Mouse (Mus musculus): ENCODE measurements around the gene Rassf3.

Gene Rassf3

DNA sequence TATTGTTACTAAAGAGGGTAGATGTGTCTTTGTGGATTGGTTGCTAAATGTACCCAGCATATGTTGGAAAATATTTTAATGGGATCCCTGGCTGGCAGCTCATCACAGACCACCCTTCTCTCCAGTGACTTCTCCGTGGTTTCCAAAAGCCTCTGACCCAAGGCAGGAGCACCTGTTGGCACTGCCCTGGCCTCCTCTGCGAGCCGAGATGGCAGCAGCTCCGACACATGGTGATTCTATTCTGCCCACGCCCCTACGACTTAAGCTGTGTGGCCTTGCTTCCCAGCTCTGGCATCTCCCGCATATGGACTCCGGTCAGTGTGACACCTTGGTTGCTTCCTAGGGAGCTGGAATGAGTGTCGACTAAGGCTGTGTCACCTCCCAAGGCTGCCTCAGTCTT lies 73.0 kb downstream of the Rassf3 start:
- DNase-seq (ENCODE audit: low spot score), result no peak

DNA sequence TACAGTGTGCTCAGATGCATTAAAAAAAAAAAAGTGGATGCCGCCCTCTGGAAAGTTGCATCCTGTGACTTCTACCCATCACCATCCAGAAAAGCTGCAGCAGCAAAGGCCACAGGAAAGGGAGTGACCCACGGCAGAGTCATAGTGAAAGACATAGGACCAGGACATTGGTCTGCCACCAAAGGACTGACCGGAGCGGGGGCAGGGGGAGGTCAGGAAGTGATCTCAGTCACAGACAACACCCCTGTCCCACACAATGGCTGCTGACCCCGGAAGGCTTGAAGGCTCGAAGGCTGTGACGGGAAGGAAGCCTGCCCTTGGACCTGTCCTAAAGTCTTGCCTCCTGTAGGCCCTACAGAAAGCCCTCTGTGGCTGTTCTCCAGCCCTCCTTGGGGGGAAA lies 75.1 kb downstream of the Rassf3 start:
- no peak for DNase-seq (ENCODE audit: low spot score)

DNA sequence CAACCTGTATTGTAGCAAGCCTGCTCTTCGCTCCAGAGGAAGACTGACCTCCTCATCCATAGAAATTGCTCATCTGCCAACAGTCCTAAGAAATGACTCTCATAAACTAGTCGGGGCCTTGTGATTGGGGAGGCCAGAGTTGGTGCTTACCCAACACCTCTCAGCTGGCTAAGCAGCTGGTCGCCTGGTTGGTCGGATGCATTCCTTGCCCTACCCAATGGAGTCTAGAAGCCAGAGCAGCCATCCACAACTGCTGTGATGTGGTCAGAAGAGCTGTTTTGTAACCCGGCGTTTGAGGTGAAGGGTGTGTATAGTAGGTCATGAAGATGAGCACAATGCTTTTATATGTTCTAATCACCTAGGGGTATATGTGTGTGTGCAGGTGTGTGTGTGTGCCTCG lies 77.5 kb downstream of the Rassf3 start:
- no peak for DNase-seq (ENCODE audit: low spot score)

DNA sequence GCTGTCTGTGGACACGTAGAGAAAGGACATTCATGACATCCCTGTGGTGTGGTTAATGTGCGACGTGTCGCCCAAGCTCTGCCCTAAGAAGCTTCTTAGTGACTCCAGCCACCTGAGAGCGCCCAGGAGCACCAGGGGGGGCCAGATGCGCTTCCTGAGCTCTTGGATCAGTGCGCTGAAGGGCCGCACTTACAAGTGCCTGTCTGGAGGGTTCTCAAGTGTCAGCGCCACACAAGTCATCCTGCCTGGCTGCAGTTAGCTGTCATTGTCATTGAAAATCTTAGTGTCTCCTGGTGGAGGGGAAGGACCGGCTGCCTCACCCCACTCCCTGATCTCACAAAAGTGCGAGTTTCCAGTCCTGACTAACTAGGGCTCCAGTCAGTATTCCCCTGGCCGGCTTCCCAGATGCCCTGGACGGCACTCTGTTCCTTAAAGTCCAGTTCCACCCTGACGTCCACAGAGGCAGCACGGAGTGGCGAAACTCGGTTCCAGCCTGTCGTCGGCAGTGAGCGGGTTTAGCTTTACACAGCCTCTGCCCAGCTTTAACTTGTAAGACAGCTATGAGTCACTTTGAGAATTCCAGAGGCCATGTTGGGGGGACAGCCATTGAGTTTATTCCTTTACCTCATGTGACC lies 80.5 kb downstream of the Rassf3 start:
- peak; percentile 48 for DNase-seq (ENCODE audit: low spot score)

DNA sequence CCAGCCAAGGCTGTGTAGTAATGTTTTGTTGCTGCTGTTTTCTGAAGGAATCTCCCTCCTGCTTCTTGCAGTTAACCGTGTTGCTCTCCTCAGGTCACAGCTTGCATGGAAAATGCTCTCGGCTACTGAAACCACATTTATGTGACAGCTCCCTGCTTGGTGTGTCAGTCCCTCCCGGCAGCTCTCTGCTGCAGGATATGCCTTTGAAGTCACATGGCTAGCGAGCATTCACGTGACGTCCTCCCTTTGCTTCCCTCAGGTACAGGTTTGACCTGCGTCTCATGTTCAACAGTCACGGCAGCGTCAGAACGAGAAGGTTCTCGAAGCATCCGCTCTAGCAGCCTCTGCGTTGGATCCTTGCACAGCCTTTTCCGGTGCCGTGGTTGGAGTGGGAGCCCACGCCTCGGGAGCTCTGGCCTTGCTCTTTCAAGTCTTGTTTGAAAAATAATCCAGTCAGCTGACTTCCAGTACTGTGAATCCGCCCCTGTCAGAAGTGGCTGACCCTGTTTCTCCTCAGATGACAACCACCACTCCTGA lies 81.3 kb downstream of the Rassf3 start:
- DNase-seq (ENCODE audit: low spot score), result no peak

DNA sequence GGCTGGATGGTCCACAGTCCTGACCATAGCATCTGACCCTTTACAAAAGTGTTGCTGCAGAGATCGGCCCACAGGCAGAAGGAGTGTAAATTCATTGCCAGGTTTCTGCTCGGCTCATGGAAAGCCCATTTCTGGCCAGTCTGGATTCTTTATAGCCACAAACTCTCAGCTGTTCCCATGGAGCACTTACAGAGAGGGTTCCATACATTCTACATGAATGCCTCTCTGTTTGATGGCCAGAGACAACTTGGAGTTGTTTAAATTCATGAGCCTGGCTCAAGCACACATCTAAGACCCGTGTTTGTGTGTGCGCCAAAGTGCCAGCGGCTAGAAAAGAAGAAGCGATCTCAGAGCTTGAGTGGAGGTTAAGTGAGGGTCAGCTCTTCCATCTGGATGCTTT lies 81.9 kb downstream of the Rassf3 start:
- DNase-seq (ENCODE audit: low spot score), result no peak

DNA sequence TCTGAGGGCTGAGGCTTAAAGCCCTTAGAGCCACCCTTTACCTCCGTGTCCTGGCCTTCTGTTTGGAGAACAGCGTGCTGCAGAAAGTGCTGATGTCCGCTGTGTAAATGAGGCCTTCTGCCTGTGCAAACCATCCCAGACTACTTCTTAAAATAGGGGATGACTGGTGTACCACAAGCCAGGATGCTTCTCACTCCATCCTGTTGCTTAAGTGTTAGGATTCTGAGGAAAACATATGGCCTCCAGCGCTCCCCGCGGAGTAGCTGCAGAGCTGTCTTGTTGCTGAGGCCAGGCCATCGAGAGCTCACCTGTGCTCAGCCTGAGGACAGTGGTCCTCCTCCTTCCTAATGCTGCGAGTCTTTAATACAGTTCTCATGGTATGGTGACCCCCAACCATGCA lies 84.2 kb downstream of the Rassf3 start:
- DNase-seq (ENCODE audit: low spot score), result no peak

DNA sequence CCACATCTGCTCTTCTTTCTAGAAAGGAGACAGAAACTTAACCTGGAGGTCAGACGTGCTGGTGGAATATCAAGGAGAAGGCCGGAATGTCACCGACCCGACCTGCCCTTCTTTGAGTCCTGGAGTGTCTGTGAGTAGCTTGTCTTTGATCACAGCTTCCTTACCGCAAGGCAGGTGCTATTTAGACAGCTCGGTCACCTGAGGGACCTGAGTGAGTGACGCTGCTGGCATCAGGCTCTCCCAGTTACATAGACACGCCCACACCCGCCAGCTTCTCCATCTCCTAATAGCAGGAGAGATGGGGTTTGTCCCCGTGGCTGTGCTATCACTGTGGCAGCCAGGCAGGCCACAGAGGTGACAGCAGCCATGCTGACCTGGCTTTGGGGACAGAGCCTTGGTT lies 85.5 kb downstream of the Rassf3 start:
- DNase-seq (ENCODE audit: low spot score), result no peak

DNA sequence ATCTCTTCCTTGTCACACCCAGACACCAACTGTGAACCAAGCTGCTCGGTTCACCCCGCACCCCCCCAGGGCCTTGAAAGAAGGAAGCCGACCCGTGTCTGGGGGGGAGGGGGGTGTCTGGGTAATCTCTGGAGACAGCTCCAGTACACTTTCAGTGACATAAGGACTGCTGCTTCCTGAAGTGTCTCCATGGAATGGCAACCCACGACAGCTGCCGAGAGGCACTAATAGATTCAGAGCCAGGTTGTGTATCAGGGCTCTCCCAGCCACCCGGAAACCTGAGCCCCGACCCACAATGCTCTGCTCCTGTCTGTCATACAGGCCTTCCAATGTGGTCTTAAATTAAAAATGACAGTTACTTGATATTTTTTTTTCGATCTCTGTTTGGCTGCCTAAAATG lies 89.8 kb downstream of the Rassf3 start:
- DNase-seq (ENCODE audit: low spot score), result no peak

DNA sequence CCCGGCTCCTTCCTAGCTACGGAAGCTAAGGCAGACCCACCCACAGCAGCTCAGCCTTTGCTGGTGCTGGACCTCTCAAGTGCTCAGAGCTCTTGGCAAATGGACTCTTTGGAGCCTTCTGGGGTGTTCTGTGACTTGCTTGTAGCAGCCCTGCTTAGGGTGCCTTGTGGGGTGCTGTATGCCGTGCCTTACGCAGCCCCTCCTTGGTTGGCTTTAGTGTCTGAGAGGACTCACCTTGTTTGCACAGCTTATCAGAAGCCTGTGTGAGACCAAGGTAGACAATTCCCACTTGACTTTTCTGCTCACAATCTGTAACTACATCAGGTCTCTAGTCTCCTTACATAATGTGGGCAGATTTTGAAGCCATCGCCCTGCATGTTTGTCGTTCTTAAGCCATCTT lies 90.5 kb downstream of the Rassf3 start:
- DNase-seq (ENCODE audit: low spot score), result no peak

DNA sequence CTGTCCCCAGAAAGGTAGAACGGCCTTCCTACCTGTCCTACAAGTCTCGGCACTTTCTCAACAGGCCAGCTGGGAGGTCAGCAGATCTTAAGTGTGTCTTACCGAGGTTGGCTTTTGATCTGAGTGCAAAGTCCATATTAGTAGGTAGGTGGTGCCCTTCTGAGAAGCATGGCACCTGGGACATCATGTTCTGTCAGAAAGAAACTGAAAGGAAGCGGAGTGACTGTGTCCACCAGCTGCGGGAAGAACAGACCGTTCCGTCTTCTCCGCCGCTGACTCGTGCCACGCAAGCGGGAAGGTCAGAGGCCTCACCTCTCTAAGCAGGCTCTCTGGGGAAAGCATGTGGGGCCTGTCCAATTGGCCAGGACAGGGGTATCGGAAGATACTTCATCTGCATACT lies 91.4 kb downstream of the Rassf3 start:
- DNase-seq (ENCODE audit: low spot score), result no peak

DNA sequence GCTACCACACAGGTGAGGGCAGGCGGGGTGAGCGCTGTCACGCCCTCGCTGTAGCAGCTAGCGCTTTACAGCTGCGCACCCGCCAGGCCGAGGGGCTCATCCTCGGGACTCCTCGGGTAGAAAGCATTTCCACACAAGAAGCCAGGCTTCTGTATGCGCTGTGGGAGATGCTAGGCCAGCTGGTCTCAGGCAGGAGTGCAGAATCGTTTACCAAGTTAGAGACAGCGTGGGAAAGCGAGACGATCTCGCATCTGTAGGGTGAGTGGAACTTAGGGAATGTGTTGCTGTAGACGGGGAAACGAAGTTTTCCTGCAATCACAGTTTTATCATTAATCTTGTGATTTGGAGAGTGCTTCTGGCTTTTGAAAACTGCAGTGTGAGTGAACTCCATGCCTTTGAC lies 94.9 kb downstream of the Rassf3 start:
- DNase-seq (ENCODE audit: low spot score), result no peak

DNA sequence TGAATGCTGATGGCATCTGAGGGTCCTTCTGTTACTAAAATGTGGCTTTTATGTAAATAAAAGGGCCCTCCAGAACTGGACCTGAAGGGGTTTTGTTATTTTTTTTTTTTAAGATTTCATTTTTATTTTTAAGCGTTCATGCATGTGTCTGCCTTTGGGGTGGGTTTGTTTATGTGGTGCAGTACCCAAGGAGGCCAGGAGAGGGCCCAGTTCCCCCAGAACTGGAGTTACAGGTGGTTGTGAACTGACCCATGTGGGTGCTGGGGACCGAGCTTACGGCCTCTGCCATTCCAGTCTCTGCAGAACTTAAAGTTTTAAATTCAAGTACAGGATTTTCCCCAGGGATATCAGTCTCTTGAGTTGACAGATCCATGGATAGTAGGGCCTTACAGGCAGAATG lies 96.8 kb downstream of the Rassf3 start:
- no peak for DNase-seq (ENCODE audit: low spot score)

DNA sequence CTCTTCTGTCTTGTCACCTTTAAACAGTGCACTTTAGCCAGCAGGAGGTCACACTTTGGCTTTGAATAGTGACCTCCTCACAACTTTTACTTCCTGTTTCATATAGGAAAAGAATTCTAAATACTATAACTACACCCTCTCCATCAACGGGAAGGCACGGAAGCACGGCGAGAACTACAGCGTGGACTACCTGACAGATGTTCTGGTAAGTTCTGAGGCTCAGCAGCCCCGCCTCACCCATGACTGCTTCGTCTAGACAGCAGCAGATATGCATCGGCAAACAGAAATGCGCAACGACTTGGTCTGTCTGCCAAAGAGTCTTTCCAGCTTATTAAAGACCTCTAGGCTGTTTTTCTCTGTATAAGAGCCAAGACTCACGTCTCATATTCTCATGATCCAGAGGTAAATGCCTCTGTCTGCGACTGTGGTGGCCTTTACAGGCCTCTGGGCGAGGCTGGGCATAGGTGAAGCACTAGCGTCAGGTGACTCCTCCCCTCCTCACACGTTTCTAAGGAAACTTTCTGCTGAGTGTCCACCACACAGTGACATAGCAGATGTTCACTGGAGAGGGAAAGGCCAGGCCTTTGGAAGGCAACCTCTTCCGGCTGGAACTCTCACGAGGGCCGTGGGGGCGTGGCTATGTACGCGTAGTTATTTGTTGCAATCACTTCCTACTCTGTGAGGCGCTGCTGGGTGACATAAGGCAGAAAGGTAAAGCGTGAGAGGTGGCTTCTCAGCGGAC lies 99.4 kb downstream of the Rassf3 start:
- DNase-seq (ENCODE audit: low spot score), result no peak

DNA sequence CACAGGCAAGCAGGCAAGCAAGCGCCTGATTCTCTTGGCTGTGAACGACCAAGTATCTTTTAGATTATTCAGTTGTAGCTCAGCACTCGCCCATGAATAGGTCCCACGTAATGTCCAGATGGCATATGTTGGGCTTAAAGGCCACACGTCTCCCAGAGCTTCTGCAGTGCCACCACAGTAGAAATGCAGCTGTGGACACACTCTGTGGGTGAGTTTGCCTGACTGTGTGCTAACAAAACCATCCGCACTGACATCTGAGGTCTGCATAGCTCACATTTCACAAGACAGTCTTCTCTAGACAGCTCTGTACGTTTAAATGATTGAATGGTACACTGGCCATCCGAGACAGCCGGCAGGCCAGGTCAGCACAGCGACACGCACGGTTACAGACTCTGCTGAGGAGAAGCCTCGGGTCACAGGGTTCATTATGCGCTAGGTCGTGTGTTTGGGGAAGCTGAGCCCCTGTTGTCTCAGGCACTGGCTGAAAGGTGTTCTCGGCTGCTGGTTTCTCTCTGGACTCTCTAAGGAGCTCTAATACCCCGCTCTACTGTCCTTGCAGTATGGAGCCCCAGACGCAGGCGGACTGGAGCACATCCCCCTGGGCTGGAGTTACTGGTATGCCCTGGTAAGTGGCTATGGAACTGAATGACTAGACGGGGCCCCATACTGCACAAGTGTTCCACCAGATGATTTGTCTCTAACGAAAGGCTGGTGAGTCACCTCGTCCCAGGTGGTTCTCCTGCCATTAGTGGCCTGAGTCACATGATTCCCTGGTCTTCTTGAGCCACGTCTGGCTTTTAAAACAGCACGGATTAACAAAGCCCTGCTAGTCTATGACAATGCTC lies 100.3 kb downstream of the Rassf3 start:
- no peak for DNase-seq (ENCODE audit: low spot score)

DNA sequence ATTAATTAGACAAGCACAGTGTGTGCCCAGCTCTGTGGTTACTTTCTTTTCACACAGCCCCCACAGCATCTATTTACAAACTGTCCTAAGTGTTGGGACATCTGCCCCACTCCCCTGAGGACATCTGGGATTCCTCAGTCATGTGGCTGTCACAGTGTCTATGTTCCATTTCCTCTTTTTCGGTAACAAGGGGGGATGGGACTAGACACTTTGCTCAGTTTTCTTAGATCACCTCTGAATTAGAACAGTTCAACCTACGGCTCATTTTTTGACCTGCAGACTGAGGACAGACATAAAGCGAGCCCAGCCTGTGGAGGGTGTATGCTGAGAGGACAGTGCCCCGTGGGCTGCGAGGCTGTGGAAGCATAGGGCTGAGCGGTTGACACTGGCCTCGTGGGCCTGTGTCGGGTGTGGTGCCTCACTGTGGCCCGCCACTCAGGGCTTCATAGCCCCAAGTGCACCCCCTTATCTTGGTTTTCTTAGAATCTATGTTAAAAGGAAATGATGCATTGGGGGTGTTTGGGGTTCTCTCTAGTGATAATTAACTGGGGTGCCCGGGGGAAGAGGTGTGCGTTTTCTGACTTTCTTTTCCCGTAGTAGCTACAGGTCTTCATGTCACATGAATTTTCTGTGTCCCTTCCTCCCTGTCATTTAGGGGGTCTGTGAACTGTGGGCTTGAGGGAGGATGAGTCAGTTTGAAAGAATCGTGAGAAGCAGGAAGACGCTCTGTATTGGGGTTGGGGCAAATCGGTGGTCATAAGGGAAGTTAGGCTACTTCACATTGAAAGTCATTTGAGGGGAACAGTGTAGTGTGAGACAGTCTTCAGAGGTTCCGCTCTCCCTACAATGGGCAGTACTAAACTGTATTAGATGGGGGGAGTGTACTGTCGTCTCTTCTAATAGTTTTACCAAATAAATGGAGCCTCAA lies 101.2 kb downstream of the Rassf3 start:
- no peak for DNase-seq (ENCODE audit: low spot score)

DNA sequence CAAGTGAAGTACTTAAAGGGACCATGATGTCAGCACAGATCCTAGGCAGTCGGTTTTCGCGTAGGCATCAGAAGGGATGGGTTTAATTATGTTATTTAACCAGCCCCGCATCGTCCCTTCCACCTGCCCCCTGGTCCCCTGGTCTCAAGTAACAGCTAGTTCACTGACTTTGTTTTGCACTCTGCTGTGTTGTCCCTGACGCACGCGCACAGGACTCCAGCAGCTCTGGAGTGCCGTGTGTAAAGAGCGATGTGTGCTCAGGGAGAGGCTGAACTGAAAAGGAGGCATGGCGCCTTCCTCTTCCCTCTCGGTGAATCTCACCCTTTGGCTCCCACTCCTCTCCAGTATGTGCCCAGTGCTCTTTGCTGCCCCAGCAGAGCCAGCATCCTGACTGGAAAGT lies 102.1 kb downstream of the Rassf3 start:
- no peak for DNase-seq (ENCODE audit: low spot score)

DNA sequence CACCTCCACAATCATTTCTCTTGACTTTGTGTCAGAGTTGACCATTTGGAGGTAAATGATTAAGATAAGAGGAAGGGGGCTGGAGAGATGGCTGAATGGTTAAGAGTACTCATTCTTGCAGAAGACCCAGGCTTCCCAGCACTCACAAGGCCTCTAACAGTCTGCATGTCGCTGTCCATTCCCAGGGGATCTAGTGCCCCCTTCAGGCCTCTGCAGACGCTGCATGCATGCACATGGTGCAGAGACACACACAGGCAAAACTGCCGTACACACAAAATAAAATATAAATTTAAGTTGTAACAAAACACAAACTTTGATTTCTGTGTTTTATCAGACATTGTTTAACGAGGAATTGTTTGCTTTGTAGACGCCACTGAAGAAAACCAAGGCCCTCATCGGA lies 105.4 kb downstream of the Rassf3 start:
- no peak for DNase-seq (ENCODE audit: low spot score)

DNA sequence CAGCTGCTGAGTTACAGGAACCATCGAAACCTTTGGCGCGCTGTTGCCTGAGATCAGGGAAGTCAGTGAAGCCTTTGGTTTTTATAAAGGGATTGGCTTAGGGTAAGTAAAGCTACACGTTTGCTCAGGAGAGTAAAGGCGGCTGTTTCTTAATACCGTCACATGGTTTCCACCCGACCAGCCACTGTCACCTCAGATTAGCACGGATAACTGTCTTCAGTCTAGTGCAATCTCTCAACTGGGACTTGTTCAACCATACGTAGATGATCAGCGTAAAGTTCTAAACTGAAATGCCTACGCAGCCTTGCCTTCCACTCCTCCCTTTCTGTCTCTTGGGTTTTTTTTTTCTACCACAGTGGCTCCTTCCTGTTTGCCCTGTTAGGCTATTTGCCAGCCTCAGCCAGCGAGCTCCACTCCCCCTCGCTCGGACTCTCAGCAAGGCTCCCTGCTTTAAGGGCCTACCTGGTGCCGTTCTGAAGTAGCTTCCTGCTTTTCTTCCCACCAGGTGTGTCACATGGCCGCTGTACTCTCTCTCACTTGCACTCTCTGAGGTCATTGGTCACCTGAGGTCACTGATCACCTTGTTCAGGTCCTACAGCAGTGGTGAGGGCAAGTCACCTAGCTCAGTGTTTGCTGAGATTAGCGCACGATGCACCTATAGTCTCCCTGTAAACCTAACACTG lies 107.2 kb downstream of the Rassf3 start:
- DNase-seq (ENCODE audit: low spot score), result no peak

DNA sequence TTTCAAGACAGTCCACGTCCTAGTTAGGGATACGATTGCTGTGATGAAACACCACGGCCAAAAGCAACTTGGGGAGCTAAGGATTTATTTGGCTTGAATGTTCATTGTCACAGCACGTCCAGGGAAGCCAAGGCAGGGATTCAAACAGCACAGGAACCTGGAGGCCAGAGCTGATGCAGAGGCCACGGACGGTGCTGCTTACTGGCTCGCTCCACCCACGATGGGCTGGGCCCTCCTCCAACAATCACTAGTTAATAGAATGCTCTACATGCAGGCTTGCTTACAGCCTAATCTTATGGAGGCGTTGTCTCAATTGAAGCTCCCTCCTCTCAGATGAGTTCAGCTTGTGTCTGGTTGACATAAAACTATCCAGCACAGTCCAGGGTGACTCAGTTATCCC lies 108.4 kb downstream of the Rassf3 start:
- DNase-seq (ENCODE audit: low spot score), result no peak

DNA sequence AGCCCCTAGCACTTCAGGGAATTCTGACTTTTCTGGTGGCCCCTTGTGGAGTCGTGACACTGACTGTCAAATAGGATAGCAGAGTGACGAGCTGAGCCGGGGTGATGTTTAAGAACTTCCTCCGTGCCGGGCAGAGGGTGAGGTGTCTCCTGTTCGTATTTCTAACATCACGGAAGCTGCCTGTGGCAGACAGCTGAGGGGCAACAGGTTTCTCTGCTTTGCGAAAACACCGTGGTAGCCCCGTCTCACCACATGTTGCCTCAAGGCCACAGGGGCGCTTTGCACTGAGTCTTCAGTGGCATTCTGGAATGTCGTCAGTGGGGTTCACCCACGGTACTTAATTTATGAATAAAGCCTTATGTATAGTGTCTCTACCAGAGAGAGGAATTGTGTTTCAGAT lies 108.9 kb downstream of the Rassf3 start:
- DNase-seq (ENCODE audit: low spot score), result no peak

Data from adipocyte (in vitro differentiated cells).